Mouse (Mus musculus): ENCODE measurements around the gene Rpap2. TPM values are rescaled to one million over a fixed set of nuclear protein-coding genes. Genes with fewer than 3 reads are reported as not detected.

Gene Rpap2
- polyA plus RNA-seq, 2 experiments: 2.6 to 6.5 TPM

GRCm38 (mm10) chr5:107678392-107678791 is 81.2 kb downstream of the Rpap2 start:
- Histone ChIP-seq H3K4me2 (ENCODE audit: low read depth) (no peak overlapping the region), H3K4me3 (ENCODE audit: insufficient read depth in 1 of 2, low read depth in 2 of 2, low read length in 2 of 2) (no peak overlapping the region), H3K27me3 (ENCODE audit: control insufficient read depth, insufficient read depth, low read length) (no peaks in the 10 kb centered on the region), H3K4me1 (replicated peaks; ENCODE audit: control insufficient read depth in 2 of 2, insufficient read depth in 2 of 2, low read length in 1 of 2) (no peaks in the 10 kb centered on the region), H3K36me3 (replicated peaks; ENCODE audit: control insufficient read depth, insufficient read depth, low read depth) (no peaks in the 10 kb centered on the region), H3K9me3 (ENCODE audit: control insufficient read depth, low read length) (no peaks in the 10 kb centered on the region), H3K27ac (no peak overlapping the region), H3K9ac (replicated peaks) (no peak overlapping the region)
- 43% methylated on average over 5 of the region's 5 CpGs for WGBS (ENCODE audit: insufficient replicate concordance)
- no peak for TF ChIP-seq EP300 (IDR thresholded peaks at IDR 0.05; ENCODE audit: low read depth)
- DNase-seq (ENCODE audit: low read depth in 3 of 3, low spot score in 3 of 3) (no peak), ATAC-seq (ENCODE audit: insufficient read depth) (no peak)

- no peak overlapping the region for H3K27ac ChIP-seq
- 55% methylated on average over 5 of the region's 5 CpGs for WGBS (ENCODE audit: insufficient replicate concordance)
- TF ChIP-seq CTCF (IDR thresholded peaks at IDR 0.05; ENCODE audit: low read depth) (no peak), EP300 (IDR thresholded peaks at IDR 0.05; ENCODE audit: low read depth) (no peak)
Measured at GRCm38 (mm10) chr5:107681300-107681699, 84.1 kb downstream of the Rpap2 start.

GRCm38 (mm10) chr5:107684380-107684779 is 87.2 kb downstream of the Rpap2 start:
- no peak for TF ChIP-seq EP300 (IDR thresholded peaks at IDR 0.05; ENCODE audit: low read depth)
- TF ChIP-seq CTCF (IDR thresholded peaks at IDR 0.05; ENCODE audit: low read depth): peak; percentile 37
- Histone ChIP-seq H3K4me3 (ENCODE audit: insufficient read depth in 1 of 2, low read depth in 2 of 2, low read length in 2 of 2) (no peak overlapping the region), H3K9ac (replicated peaks) (no peak overlapping the region), H3K4me1 (replicated peaks; ENCODE audit: control insufficient read depth in 2 of 2, insufficient read depth in 2 of 2, low read length in 1 of 2) (peaks cover 0 to 6% of the 10 kb centered on the region in 2 experiments; a peak in 1 of 4 replicates), H3K9me3 (ENCODE audit: control insufficient read depth, low read length) (no peaks in the 10 kb centered on the region), H3K36me3 (replicated peaks; ENCODE audit: control insufficient read depth, insufficient read depth, low read depth) (no peaks in the 10 kb centered on the region), H3K27ac (no peak overlapping the region), H3K4me2 (ENCODE audit: low read depth) (no peak overlapping the region), H3K27me3 (ENCODE audit: control insufficient read depth, insufficient read depth, low read length) (peaks cover 11% of the 10 kb centered on the region)
- WGBS (ENCODE audit: insufficient replicate concordance): 46% methylated on average over 2 of the region's 2 CpGs
- DNase-seq (ENCODE audit: low read depth in 3 of 3, low spot score in 3 of 3): no peak
- ATAC-seq (ENCODE audit: insufficient read depth): no peak

More at GRCm38 (mm10) chr5:107681300-107681699, 84.1 kb downstream of the Rpap2 start:
- Histone ChIP-seq H3K9ac (replicated peaks) (no peak overlapping the region), H3K9me3 (ENCODE audit: control insufficient read depth, low read length) (no peaks in the 10 kb centered on the region), H3K4me3 (ENCODE audit: insufficient read depth in 1 of 2, low read depth in 2 of 2, low read length in 2 of 2) (no peak overlapping the region), H3K27me3 (ENCODE audit: control insufficient read depth, insufficient read depth, low read length) (no peaks in the 10 kb centered on the region), H3K36me3 (replicated peaks; ENCODE audit: control insufficient read depth, insufficient read depth, low read depth) (no peaks in the 10 kb centered on the region), H3K4me1 (replicated peaks; ENCODE audit: control insufficient read depth in 2 of 2, insufficient read depth in 2 of 2, low read length in 1 of 2) (no peaks in the 10 kb centered on the region), H3K4me2 (ENCODE audit: low read depth) (no peak overlapping the region)
- DNase-seq (ENCODE audit: low read depth in 3 of 3, low spot score in 3 of 3) (no peak), ATAC-seq (ENCODE audit: insufficient read depth) (no peak)

GRCm38 (mm10) chr5:107687161-107687560 is 90.0 kb downstream of the Rpap2 start:
- H3K27me3 ChIP-seq (ENCODE audit: control insufficient read depth, insufficient read depth, low read length): peaks cover 13% of the 10 kb centered on the region
- ATAC-seq (ENCODE audit: insufficient read depth): no peak

GRCm38 (mm10) chr5:107687592-107688498 is 90.7 kb downstream of the Rpap2 start:
- 0 out of 2 replicates have a peak overlapping the region, but pooled peaks have one; percentile 0 for H3K9ac ChIP-seq (replicated peaks)

More at GRCm38 (mm10) chr5:107687161-107687560, 90.0 kb downstream of the Rpap2 start:
- H3K4me2 ChIP-seq (ENCODE audit: low read depth): no peak overlapping the region
- DNase-seq (ENCODE audit: low read depth in 3 of 3, low spot score in 3 of 3): no peak
- H3K4me3 ChIP-seq (ENCODE audit: insufficient read depth in 1 of 2, low read depth in 2 of 2, low read length in 2 of 2): no peak overlapping the region
- H3K9ac ChIP-seq (replicated peaks): no peak overlapping the region
- 75% methylated on average over 5 of the region's 5 CpGs for WGBS (ENCODE audit: insufficient replicate concordance)
- TF ChIP-seq EP300 (IDR thresholded peaks at IDR 0.05; ENCODE audit: low read depth) (no peak), CTCF (IDR thresholded peaks at IDR 0.05; ENCODE audit: low read depth) (no peak)
- no peaks in the 10 kb centered on the region for H3K9me3 ChIP-seq (ENCODE audit: control insufficient read depth, low read length)
- H3K36me3 ChIP-seq (replicated peaks; ENCODE audit: control insufficient read depth, insufficient read depth, low read depth): no peaks in the 10 kb centered on the region
- H3K4me1 ChIP-seq (replicated peaks; ENCODE audit: control insufficient read depth in 2 of 2, insufficient read depth in 2 of 2, low read length in 1 of 2): peaks cover 0 to 6% of the 10 kb centered on the region in 2 experiments; a peak in 1 of 4 replicates
- no peak overlapping the region for H3K27ac ChIP-seq

More at GRCm38 (mm10) chr5:107687592-107688498, 90.7 kb downstream of the Rpap2 start:
- DNase-seq (ENCODE audit: low read depth in 3 of 3, low spot score in 3 of 3) (peak; percentile 36 to 40 (median 37)), ATAC-seq (ENCODE audit: insufficient read depth) (peak; percentile 72)
- peaks cover 0 to 6% of the 10 kb centered on the region in 2 experiments; a peak in 1 of 4 replicates for H3K4me1 ChIP-seq (replicated peaks; ENCODE audit: control insufficient read depth in 2 of 2, insufficient read depth in 2 of 2, low read length in 1 of 2)
- peak overlapping the region; percentile 42 to 49 for H3K4me3 ChIP-seq (ENCODE audit: insufficient read depth in 1 of 2, low read depth in 2 of 2, low read length in 2 of 2)
- 15% methylated on average over 45 of the region's 46 CpGs for WGBS (ENCODE audit: insufficient replicate concordance)
- peaks cover 13% of the 10 kb centered on the region for H3K27me3 ChIP-seq (ENCODE audit: control insufficient read depth, insufficient read depth, low read length)
- no peak for TF ChIP-seq EP300 (IDR thresholded peaks at IDR 0.05; ENCODE audit: low read depth)
- no peak for TF ChIP-seq CTCF (IDR thresholded peaks at IDR 0.05; ENCODE audit: low read depth)
- H3K36me3 ChIP-seq (replicated peaks; ENCODE audit: control insufficient read depth, insufficient read depth, low read depth): no peaks in the 10 kb centered on the region
- H3K27ac ChIP-seq: no peak overlapping the region
- no peaks in the 10 kb centered on the region for H3K9me3 ChIP-seq (ENCODE audit: control insufficient read depth, low read length)
- peak overlapping the region; percentile 62 for H3K4me2 ChIP-seq (ENCODE audit: low read depth)

All from liver, embryonic 14.5 days (tissue).